Mouse (Mus musculus): ENCODE data around the gene Nfic. TPM values are rescaled to one million over a fixed set of nuclear protein-coding genes. Genes with fewer than 3 reads are reported as not detected.
"Not testable (repeated sequence)": the region's sequence is repeated elsewhere in the genome, so short reads cannot be mapped to it uniquely, and the experiment has no call there.

Nfic gene
- polyA plus RNA-seq, 1 experiment from 2014 or later, result 10.1 TPM

- H3K27me3 ChIP-seq (replicated peaks), result peaks cover 83% of the 10 kb centered on the region
- H3K9me3 ChIP-seq (replicated peaks), result no peaks in the 10 kb centered on the region
- H3K36me3 ChIP-seq, result no peaks in the 10 kb centered on the region
- ATAC-seq, result no peak
- H3K27ac ChIP-seq, result no peak overlapping the region
- H3K4me2 ChIP-seq, result no peak overlapping the region
- H3K9ac ChIP-seq, result no peak overlapping the region
- no peak overlapping the region for H3K4me3 ChIP-seq
- WGBS (ENCODE audit: insufficient replicate concordance), result 5% methylated on average over 14 of the region's 14 CpGs
- H3K4me1 ChIP-seq, result peaks cover 6% of the 10 kb centered on the region
Observed at GRCm38 (mm10) chr10:81452947-81453288, 2.5 kb downstream of the Nfic start.

- no peak for ATAC-seq
- Histone ChIP-seq H3K4me3 (no peak overlapping the region), H3K9me3 (replicated peaks) (no peaks in the 10 kb centered on the region), H3K9ac (no peak overlapping the region), H3K27ac (no peak overlapping the region), H3K4me2 (no peak overlapping the region), H3K4me1 (peaks cover 6% of the 10 kb centered on the region), H3K36me3 (no peaks in the 10 kb centered on the region), H3K27me3 (replicated peaks) (peaks cover 78% of the 10 kb centered on the region)
- 8% methylated on average over 36 of the region's 36 CpGs for WGBS (ENCODE audit: insufficient replicate concordance)
Observed at GRCm38 (mm10) chr10:81452237-81452946, 3.0 kb downstream of the Nfic start.

DNA sequence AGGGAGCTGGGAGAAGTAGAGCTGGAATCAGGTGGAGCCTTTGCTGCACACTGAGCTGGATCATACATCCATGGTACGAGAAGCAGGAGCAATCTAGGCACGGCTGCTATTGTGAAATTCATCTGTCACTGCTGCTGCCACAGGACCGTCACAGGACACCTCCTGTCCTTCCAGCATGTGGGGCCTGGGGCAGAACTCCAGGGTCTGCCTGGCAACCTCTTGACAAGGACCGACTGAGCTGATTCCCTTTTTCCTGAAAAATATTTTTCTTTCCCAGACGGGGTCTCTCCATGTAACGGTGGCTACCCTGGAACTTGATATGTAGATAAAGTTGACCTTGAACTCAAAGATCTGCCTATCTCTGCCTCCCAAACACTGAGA is 4.1 kb downstream of the Nfic start:
- Histone ChIP-seq H3K4me1 (no peaks in the 10 kb centered on the region), H3K4me2 (no peak overlapping the region), H3K27ac (no peak overlapping the region), H3K27me3 (replicated peaks) (peaks cover 68% of the 10 kb centered on the region), H3K4me3 (no peak overlapping the region), H3K36me3 (no peaks in the 10 kb centered on the region), H3K9me3 (replicated peaks) (no peaks in the 10 kb centered on the region), H3K9ac (no peak overlapping the region)
- no peak for ATAC-seq
- WGBS (ENCODE audit: insufficient replicate concordance), result 44% methylated on average over 6 of the region's 6 CpGs

GRCm38 (mm10) chr10:81450641-81451364 is 4.6 kb downstream of the Nfic start:
- no peak overlapping the region for H3K4me2 ChIP-seq
- no peaks in the 10 kb centered on the region for H3K9me3 ChIP-seq (replicated peaks)
- no peaks in the 10 kb centered on the region for H3K4me1 ChIP-seq
- 42% methylated on average over 9 of the region's 9 CpGs for WGBS (ENCODE audit: insufficient replicate concordance)
- H3K27me3 ChIP-seq (replicated peaks), result peaks cover 62% of the 10 kb centered on the region
- H3K9ac ChIP-seq, result no peak overlapping the region
- no peak overlapping the region for H3K27ac ChIP-seq
- no peak for ATAC-seq
- H3K4me3 ChIP-seq, result no peak overlapping the region
- no peaks in the 10 kb centered on the region for H3K36me3 ChIP-seq

DNA sequence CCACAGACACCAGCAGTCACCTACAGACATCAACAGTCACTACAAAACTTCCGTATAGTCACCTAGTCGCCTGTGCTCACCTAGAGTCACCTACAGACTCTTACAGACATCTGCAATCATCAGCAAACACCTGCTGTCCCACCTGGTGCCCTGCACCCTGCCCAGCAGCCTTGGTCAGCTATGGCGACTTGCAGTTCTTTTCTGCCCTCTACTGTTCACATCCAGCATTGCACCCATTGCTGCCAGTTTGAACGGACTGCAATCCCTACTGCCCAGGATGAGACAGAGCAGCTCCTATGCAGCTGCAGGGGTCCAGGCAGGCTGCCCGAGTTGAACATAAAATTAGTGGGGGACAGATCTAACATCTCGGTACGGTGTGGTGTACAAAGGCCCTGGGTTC is 5.3 kb downstream of the Nfic start:
- Histone ChIP-seq H3K4me1 (no peaks in the 10 kb centered on the region), H3K27ac (no peak overlapping the region), H3K36me3 (no peaks in the 10 kb centered on the region), H3K4me3 (no peak overlapping the region), H3K27me3 (replicated peaks) (peaks cover 55% of the 10 kb centered on the region), H3K9ac (no peak overlapping the region), H3K9me3 (replicated peaks) (no peaks in the 10 kb centered on the region), H3K4me2 (no peak overlapping the region)
- ATAC-seq, result 0 out of 2 replicates have a peak, but pooled peaks have one; percentile 13
- WGBS (ENCODE audit: insufficient replicate concordance), result 3% methylated on average over 7 of the region's 7 CpGs

DNA sequence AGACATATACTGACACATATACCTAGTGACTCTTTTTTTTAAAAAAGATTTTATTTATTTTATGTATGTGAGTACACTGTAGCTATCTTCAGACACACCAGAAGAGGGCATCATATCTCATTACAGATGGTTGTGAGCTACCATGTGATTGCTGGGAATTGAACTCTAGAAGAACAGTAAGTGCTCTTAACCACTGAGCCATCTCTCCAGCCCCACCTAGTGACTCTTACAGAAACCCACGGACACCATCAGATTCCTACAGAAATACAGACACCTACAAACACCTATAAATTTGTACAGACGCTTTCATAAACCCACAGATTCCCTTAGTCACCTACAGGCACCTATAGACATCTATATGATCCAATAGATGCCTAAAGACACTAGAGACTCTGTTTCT is 9.9 kb downstream of the Nfic start:
- H3K27ac ChIP-seq; H3K4me1 ChIP-seq; H3K36me3 ChIP-seq; H3K9ac ChIP-seq; H3K9me3 ChIP-seq (replicated peaks); H3K4me2 ChIP-seq; H3K4me3 ChIP-seq; ATAC-seq: not testable (repeated sequence)
- WGBS (ENCODE audit: insufficient replicate concordance), result 23% methylated on average over 2 of the region's 2 CpGs
- peaks cover 27% of the 10 kb centered on the region for H3K27me3 ChIP-seq (replicated peaks)

DNA sequence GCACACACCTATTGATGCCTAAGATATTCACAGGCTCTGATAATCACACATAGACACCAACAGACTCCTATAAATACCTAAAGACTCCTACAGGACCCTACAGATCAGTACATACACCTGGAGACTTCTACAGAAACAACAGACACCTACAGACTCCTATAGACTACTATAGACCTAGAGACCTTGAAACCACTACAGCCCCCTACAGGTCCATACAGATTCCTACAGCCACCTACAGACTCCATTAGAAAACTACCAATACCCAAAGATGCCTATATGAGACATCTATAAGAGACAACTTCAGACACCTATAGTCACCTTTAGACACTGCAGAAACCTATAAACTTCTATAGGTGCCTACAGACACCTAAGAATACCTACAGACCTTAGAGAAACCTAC is 14.4 kb downstream of the Nfic start:
- no peak for ATAC-seq
- H3K4me1 ChIP-seq, result no peaks in the 10 kb centered on the region
- no peak overlapping the region for H3K9ac ChIP-seq
- H3K27ac ChIP-seq, result no peak overlapping the region
- peaks cover 18% of the 10 kb centered on the region; the same call in 1 of the 2 replicates for H3K27me3 ChIP-seq (replicated peaks)
- no peaks in the 10 kb centered on the region for H3K9me3 ChIP-seq (replicated peaks)
- no peaks in the 10 kb centered on the region for H3K36me3 ChIP-seq
- H3K4me2 ChIP-seq, result no peak overlapping the region
- H3K4me3 ChIP-seq, result no peak overlapping the region

- H3K4me3 ChIP-seq, result no peak overlapping the region
- no peak overlapping the region for H3K9ac ChIP-seq
- no peak overlapping the region for H3K27ac ChIP-seq
Observed at GRCm38 (mm10) chr10:81435436-81435835, 20.0 kb downstream of the Nfic start.

DNA sequence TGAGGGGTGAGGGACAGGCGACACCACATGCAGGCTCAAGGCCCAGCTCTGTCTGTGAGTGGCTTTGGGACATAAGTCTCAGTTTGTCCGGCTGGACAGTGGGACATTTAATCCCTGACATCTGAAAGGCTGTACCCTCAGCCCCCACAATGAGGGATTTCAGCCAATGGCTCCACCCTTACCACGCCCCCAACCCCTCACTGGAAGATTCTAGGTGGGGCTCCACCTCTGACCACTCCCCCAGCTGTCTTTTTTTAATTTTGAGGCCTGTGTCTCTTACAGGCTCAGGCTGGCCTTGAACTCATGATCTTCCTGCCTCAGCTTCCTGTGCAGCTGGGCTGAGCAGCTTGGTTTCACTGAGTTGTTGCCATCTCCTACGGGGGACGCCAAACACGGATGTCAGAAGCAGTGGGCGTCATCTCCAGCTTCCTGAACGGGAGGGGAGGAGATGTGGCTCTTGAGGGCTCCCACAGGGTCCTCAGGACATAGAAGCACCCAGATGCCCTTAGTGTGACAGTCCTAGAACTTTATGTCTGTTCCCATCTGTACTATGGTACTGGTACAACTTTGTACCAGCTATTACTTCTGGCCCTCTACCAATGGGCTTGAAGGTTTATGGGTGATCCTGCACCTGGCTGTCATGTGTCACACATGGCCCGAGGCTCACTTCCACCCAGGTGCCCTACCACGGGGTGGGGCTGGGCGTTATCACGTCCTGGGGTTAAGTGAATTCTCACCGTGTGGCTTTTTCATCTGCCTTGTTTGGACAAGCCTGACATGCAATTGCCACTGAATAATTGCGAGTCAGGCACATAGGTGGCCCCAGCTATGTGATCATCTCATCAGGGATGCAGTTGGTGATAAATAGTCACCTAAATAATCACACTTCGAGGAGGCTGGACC is 20.8 kb downstream of the Nfic start:
- Histone ChIP-seq H3K27me3 (replicated peaks) (peaks cover 34% of the 10 kb centered on the region), H3K4me1 (peaks cover 47% of the 10 kb centered on the region), H3K36me3 (no peaks in the 10 kb centered on the region), H3K4me3 (no peak overlapping the region), H3K9me3 (replicated peaks) (no peaks in the 10 kb centered on the region), H3K27ac (no peak overlapping the region), H3K4me2 (no peak overlapping the region), H3K9ac (no peak overlapping the region)
- 40% methylated on average over 15 of the region's 15 CpGs for WGBS (ENCODE audit: insufficient replicate concordance)
- ATAC-seq, result no peak

More at GRCm38 (mm10) chr10:81435436-81435835, 20.0 kb downstream of the Nfic start:
- ATAC-seq, result no peak
- Histone ChIP-seq H3K36me3 (no peaks in the 10 kb centered on the region), H3K4me1 (peaks cover 39% of the 10 kb centered on the region), H3K4me2 (no peak overlapping the region), H3K9me3 (replicated peaks) (no peaks in the 10 kb centered on the region), H3K27me3 (replicated peaks) (peaks cover 26% of the 10 kb centered on the region)
- WGBS (ENCODE audit: insufficient replicate concordance), result 69% methylated on average over 3 of the region's 3 CpGs

GRCm38 (mm10) chr10:81433541-81434289 is 21.7 kb downstream of the Nfic start:
- Histone ChIP-seq H3K27ac (no peak overlapping the region), H3K4me1 (peaks cover 55% of the 10 kb centered on the region)
- WGBS (ENCODE audit: insufficient replicate concordance), result 78% methylated on average over 26 of the region's 26 CpGs

GRCm38 (mm10) chr10:81432868-81433262 is 22.6 kb downstream of the Nfic start:
- H3K9me3 ChIP-seq (replicated peaks), result no peaks in the 10 kb centered on the region
- WGBS (ENCODE audit: insufficient replicate concordance), result 5% methylated on average over 17 of the region's 17 CpGs

More at GRCm38 (mm10) chr10:81433541-81434289, 21.7 kb downstream of the Nfic start:
- Histone ChIP-seq H3K4me2 (peak overlapping the region; percentile 54), H3K4me3 (0 out of 2 replicates have a peak overlapping the region, but pooled peaks have one; percentile 8), H3K36me3 (no peaks in the 10 kb centered on the region), H3K9me3 (replicated peaks) (no peaks in the 10 kb centered on the region), H3K27me3 (replicated peaks) (peaks cover 43% of the 10 kb centered on the region), H3K9ac (no peak overlapping the region)
- ATAC-seq, result no peak

More at GRCm38 (mm10) chr10:81432868-81433262, 22.6 kb downstream of the Nfic start:
- peak; percentile 69 for ATAC-seq
- H3K4me1 ChIP-seq, result peaks cover 55% of the 10 kb centered on the region
- H3K27ac ChIP-seq, result no peak overlapping the region
- peaks cover 51% of the 10 kb centered on the region for H3K27me3 ChIP-seq (replicated peaks)
- 0 out of 2 replicates have a peak overlapping the region, but pooled peaks have one; percentile 8 for H3K4me3 ChIP-seq
- H3K36me3 ChIP-seq, result no peaks in the 10 kb centered on the region
- peak overlapping the region; percentile 54 for H3K4me2 ChIP-seq
- 0 out of 2 replicates have a peak overlapping the region, but pooled peaks have one; percentile 23 for H3K9ac ChIP-seq
